Mouse (Mus musculus): ENCODE results near the gene Mdfi.
"Not testable (repeated sequence)": the region's sequence is repeated elsewhere in the genome, so short reads cannot be mapped to it uniquely, and the experiment has no call there.

The Mdfi gene

GRCm38 (mm10) chr17:47834482-47834767 lies at the start of gene Mdfi:
Mdfi (minus strand) TSS chr17:47834691.
- DNase-seq: no peak

GRCm38 (mm10) chr17:47883099-47883498 lies 48.6 kb upstream of the Mdfi start:
- DNase-seq: no peak

GRCm38 (mm10) chr17:47881330-47881729 lies 46.8 kb upstream of the Mdfi start:
- no peak for DNase-seq

- peak; percentile 31 for DNase-seq
These were observed 44.7 kb upstream of the Mdfi start for GRCm38 (mm10) chr17:47879207-47879606.

- peak; percentile 65 for DNase-seq
These were observed 44.0 kb upstream of the Mdfi start for GRCm38 (mm10) chr17:47878378-47879089.

GRCm38 (mm10) chr17:47877715-47878377 lies 43.4 kb upstream of the Mdfi start:
- DNase-seq: peak; percentile 34

GRCm38 (mm10) chr17:47876776-47877714 lies 42.6 kb upstream of the Mdfi start:
- peak; percentile 25 for DNase-seq

- DNase-seq: peak; percentile 86
These were observed 38.9 kb upstream of the Mdfi start for GRCm38 (mm10) chr17:47873341-47873791.

- DNase-seq: peak; percentile 27
These were observed 38.0 kb upstream of the Mdfi start for GRCm38 (mm10) chr17:47872311-47873011.

GRCm38 (mm10) chr17:47869874-47870273 lies 35.4 kb upstream of the Mdfi start:
- DNase-seq: no peak

GRCm38 (mm10) chr17:47866037-47866436 lies 31.5 kb upstream of the Mdfi start:
- DNase-seq: peak; percentile 65

GRCm38 (mm10) chr17:47864496-47864895 lies 30.0 kb upstream of the Mdfi start:
- peak; percentile 74 for DNase-seq

GRCm38 (mm10) chr17:47863437-47863836 lies 28.9 kb upstream of the Mdfi start:
- DNase-seq: no peak

- no peak for DNase-seq
These were observed 28.5 kb upstream of the Mdfi start for GRCm38 (mm10) chr17:47863023-47863422.

- no peak for DNase-seq
These were observed 21.1 kb upstream of the Mdfi start for GRCm38 (mm10) chr17:47855544-47855943.

- no peak for DNase-seq
These were observed 20.4 kb upstream of the Mdfi start for GRCm38 (mm10) chr17:47854908-47855307.

GRCm38 (mm10) chr17:47853760-47854159 lies 19.3 kb upstream of the Mdfi start:
- no peak for DNase-seq

GRCm38 (mm10) chr17:47853336-47853735 lies 18.8 kb upstream of the Mdfi start:
- DNase-seq: no peak

GRCm38 (mm10) chr17:47851798-47852360 lies 17.4 kb upstream of the Mdfi start:
- not testable (repeated sequence) for DNase-seq

GRCm38 (mm10) chr17:47850639-47851314 lies 16.3 kb upstream of the Mdfi start:
- no peak for DNase-seq

GRCm38 (mm10) chr17:47850035-47850434 lies 15.5 kb upstream of the Mdfi start:
- peak; percentile 5 for DNase-seq

GRCm38 (mm10) chr17:47847985-47848384 lies 13.5 kb upstream of the Mdfi start:
- DNase-seq: no peak

Measured in cerebellum, adult 9-10 months (tissue).